Mouse (Mus musculus): ENCODE measurements around the gene Pbx3.

- no peak for TF ChIP-seq POLR2A (IDR thresholded peaks at IDR 0.05; ENCODE audit: control insufficient read depth, extremely low read depth, insufficient read depth, low read length, poor library complexity)
- TF ChIP-seq CTCF (IDR thresholded peaks at IDR 0.05; ENCODE audit: borderline replicate concordance, control insufficient read depth, extremely low read depth, insufficient read depth, low read length, poor library complexity): no peak
Observed at GRCm38 (mm10) chr2:34147036-34147435, 225.9 kb downstream of the Pbx3 start.

Data from thymus, adult 2 months (tissue).